Mouse (Mus musculus): ENCODE results near the gene Spo11. TPM values are rescaled to one million over a fixed set of nuclear protein-coding genes. Genes with fewer than 3 reads are reported as not detected.

Spo11 gene
- total RNA-seq (2021), result not detected

DNA sequence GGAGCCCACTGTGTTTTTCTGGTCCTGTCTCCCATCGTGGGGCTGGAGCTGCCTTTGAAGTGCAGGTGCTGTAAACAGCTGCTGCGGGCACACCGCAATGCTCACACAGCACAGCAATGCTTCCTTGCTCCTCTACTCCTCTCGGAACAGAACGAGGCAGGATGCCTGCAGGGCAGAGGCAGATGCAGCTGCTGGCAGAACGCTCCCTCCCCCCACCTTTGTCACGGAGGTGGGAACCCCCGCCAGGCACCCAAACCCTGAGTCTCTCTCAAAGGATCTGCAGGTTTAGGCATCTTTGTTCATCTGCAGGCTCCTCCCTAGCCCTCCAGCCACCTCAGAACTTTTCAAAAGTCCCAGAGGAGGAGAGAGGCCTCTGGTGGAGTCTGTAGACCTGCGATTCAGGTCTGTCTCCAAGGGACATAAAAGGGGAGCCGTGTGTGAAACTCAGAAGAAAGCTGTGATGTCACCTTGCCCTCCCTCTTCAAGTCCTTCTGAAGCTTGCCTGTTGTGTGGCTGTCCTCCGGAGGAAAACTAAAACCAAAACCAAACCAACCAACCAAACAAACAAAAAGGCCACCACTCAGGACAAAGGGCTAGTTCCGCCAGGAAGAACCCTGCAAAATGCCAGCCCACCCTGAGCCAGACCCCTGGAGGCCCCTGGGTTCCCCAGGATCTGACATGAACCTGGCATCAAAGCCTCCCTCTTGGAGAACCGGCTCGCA is at the start of gene Spo11:
Spo11 (plus strand) TSS at position 292 of the 722 bp plus-strand sequence.
- DNase-seq (ENCODE audit: extremely low spot score in 1 of 2, low spot score in 1 of 2), result no peak

DNA sequence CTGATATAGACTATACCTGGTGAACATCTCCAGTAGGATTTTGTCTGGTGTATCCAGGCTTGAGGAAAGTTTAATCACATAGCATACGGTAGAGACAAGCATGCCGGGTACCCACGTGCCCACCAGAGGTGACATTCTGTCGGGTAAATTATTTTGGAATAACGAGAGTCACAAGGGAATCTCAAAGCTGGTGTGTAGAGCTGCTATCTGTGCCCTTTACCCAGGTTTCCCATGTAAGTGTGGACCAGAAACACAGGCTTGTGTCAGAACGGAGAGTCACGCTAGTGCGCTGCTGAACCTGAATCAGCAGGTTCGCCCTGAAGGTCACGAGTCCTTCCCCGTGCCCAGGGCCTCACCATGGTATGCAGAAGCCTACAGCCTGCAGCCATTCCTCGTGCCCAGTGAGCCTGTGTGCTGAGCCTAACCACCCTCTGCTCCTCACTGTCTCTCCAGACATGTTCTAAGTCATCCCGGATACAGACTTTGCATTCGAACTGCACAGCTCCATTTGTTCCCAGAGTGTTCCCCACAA is 47.5 kb upstream of the Spo11 start:
- DNase-seq (ENCODE audit: extremely low spot score in 1 of 2, low spot score in 1 of 2), result no peak

DNA sequence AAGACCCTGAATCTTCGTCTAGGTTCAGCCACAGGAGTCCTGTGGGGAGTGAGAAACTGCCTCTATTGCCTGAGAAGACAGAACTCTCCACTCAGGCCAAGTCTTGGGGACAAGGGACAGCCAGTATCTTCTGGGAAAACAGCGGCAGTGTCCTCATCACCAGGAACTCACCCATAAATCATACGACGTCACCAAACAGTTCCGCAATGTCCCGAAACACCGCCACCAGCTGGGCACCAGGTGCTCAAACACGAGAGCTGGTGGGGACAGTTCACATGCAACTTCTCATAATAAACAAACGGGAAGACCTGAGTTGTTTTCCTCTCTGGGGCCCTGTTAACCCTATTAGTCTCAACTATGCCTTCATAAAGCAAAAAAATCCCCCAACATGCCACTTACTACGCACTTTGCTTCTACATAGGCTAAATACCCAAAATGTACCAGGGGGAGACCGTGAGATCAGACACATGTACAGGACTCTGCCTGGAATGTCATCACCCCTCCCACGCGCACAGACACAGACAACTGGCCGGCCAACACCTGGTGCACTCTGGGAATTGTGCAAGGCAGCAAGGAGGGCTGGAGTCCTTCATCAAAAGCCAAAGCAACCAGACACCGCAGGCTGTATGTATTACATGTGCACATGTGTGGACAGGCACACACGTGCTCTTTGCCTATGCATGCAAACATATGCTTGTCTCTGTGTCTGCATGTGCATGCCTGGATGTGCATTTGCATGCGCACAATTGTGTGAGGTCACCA is 46.2 kb upstream of the Spo11 start:
- DNase-seq (ENCODE audit: extremely low spot score in 1 of 2, low spot score in 1 of 2), result no peak

DNA sequence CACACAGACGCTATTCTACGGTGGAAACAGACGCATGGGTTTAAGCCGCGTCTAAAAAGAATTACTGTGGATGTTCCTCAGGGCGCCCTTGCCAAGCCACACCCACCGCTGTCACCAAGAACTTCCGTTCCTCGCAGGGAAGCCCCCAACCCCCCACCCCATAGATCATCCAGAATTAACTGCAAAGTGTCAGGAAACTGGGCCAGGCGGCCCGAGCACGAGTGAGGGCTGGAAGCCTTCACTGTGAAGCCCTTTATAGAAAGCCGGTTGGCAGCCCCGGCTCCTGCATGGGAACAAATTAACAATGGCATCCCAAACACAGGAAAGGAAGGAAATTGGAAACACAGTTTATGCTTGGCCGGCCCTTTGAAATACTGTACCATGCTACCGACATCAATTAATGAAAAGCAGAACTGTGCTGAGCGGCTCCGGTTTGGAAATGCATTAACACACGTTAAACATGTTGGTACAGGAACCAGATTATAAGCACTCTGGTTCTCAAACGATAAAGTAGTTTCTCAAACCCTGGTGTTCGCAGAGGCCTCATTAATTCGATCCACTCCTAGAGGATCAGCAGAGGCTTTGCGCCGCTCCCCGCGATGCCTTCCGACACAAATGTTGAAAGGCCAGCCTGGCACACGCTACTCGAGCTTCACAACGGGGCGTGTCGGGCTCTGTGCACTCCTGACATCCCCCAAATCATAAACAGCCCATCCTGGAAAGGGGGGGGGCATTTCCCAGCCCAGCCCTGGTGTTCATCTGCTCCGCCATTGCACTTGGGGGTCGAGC is 43.7 kb upstream of the Spo11 start:
- no peak for DNase-seq (ENCODE audit: extremely low spot score in 1 of 2, low spot score in 1 of 2)

DNA sequence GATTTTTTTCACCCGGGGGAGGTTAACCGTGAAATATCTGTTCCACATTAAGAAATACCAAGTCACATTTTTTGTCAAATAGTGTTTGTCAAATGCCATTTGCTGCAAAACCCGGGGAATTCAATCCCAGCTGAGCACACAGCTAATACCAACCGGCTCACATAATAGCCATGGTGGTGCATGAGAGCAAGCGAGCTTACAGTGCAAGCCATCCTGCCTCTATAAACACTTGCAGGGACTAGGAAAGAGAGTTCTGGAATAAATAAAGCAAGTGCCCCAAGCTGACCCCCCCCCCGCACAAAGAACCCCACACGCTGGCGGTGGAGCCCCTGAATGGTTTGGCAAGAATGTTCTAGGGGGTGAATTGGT is 43.1 kb upstream of the Spo11 start:
- no peak for DNase-seq (ENCODE audit: extremely low spot score in 1 of 2, low spot score in 1 of 2)

DNA sequence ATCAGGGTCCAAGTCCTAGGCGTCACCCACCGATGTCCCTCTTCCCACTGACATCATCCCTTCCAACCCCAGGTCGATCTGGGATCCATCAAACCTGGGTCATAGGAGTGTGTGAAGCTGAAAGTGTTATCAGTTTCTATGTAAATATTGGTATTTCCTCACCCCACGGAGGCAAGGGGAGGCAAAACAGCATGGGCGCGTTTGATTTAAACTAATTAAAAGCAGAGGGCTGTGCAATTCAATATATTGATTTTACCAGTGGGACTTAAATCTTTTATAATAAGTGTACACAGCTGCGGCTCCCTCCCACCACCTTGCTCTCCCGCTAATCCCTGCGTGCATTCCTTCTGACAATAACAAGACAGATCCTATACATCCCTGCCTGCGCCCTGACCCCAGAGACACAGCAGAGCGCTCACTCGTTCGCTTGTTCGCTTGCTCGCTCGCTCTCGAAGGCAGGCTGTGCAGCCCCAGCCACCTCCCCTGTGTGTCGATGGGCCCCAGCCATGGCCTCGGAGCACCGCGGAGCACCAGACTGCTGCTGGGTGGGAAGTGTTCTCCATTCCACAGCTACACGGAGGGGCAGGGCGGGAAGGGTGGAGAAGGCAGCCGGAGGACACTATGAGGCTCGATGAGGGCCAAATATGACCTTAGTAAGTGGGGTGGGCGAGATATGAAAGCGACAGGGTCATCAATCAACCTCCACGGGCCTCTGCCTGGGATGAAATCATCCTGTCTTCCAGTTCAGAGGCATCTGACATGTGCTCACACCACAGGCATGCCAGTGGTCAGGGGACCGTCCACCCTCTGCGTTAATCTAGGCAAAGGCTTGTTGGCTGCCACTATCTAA is 42.4 kb upstream of the Spo11 start:
- DNase-seq (ENCODE audit: extremely low spot score in 1 of 2, low spot score in 1 of 2), result no peak

DNA sequence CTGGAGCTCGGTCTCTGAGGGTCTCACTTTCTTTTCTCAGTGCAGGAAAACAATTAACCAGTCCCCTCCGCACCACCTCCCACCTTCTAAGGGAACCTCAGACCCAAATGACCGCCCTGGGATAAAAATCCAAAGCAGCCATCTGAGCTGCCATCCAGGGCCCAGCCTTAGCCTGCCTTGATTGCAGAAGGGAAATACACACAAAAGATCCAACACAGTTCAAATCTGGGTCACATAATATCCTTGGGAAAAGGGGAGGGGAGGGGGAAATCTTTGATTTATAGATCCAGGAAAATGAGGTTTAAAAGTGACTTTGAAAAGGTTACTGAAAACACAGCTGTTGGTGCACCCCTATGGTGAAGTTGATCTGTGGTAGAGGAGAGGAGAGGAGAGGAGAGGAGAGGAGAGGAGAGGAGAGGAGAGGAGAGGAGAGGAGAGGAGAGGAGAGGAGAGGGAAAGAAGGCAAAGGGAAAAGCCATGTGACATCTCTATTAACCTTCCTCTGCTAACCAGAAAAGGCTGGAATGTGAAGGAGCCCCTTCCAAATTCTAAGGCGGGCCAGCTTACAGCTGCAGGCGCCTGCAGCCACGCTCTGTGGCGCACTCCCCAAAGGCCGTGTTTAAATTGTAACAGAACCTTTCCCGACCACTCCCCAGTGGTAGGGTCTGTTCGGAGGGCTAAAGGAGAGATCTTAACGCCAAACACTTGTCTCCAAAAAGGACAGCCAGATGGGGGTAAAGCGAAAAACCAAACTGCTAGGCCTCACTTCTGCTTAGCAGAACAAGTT is 41.5 kb upstream of the Spo11 start:
- DNase-seq (ENCODE audit: extremely low spot score in 1 of 2, low spot score in 1 of 2), result no peak

DNA sequence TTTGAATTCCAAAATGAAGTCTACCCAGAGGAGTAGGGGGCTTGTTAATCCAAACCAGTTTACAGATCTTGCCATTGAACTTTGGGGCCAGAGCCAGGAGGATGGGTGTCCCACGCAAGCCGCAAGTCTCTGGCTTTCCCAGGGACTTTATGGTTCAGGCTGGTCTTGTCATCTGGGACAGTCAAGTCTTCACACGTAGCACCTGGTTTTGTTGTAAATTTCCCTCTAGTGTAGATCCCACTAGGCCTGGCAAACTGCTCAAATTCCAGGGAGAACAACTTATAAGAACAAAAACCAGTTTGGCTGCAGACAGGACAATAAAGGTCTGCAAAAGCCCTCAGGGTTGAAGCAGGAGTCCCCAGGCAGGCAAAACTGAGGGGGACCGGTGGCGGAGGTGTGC is 40.7 kb upstream of the Spo11 start:
- no peak for DNase-seq (ENCODE audit: extremely low spot score in 1 of 2, low spot score in 1 of 2)

DNA sequence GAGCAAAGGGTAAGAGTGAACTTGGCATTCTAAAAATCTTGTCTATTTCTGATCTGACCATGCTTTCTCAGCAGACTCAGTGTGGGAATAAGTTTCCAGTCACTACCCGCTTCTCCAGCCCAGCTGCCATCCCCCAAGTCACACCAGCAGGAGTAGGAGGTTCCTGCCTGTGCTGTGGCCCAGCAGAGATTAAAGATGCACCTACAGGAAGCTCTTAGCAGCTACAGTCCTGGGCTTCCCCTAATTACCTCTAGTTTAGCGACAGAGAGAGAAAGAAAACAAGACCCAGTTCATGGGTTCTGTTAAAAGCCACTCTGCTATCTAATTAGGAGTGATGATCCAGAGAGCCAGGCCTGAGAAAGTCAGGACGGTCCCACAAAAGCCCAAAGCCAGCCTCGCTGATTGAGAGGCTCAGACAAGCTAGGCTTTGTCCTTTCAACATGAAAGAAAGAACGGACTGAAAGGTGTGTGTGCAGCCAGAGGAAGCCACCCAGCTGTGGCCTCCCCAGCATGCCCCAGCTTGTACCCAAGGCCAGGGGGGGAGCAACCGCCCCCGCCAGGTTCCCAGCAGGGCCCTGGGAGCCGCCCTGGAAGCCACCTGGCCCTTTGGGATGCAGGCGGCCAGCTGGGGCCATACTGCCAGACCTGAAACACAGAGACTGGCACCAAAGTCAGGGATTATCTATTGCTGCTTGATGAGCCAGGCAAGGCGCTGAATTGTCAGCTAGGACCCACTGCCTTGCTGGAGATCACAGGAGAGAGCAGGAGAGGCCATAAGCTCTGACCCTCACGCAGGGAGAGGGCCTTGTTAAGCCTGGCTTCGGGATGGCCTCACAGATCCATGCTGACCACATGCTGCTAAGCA is 39.9 kb upstream of the Spo11 start:
- no peak for DNase-seq (ENCODE audit: extremely low spot score in 1 of 2, low spot score in 1 of 2)

DNA sequence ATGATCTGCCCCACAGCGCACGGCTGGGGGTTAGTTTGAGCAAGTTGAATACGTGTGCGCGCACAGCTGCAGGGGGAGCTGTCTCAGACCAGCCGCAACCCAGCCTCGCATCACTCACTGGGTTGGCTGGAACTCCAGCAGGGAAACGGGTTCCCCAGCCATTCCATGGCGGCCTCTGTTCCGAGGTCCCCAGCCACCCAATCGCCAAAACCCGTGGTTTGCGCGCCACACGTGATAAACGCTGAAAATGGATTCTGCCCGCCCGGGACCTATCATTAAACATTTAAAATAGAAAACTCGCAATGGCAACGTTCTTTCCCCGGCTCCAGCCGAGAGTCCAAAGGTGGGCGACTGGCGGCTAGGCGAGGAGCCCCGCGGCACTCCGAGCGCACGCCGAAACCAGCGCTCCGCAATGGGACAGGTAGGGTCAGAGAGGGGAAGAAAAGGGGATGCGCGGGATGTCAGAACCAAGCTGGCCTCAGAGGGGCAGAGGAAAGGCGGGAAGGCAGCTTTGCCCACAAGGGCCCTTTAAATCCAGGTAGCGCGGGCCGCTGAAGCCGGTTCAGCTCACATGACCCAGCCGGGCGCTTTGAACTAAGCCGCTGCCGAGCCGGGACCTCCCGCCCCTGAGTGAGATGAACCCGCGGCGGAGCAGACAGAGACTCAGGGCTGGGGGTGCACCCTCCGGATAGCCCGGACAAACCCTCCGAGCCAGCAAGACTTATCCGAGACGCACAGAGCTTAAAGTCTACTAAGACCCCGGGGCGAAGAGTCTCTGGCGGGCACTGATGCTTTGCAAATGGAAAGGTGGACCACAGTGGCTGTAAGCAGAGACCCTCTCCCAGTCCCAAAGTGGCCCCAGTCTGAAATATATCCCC is 38.5 kb upstream of the Spo11 start:
- DNase-seq (ENCODE audit: extremely low spot score in 1 of 2, low spot score in 1 of 2), result no peak

DNA sequence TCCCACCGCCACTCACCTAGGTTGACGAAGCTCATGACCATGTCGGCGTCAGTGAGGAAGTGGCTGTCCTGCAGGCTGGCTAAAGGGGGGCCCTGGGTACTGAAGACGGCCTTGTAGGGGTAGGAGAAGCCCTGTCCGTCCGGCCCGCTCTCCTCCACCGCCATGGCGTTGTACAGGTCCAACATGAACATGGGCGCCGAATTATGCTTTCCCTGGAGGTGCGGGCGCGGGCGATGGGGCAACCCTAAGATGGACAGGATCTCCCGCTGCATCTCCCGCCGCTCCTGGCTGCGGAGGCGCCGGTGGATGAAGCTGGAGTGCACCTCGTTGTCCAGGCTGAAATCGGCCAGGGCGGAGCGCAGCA is 37.9 kb upstream of the Spo11 start:
- no peak for DNase-seq (ENCODE audit: extremely low spot score in 1 of 2, low spot score in 1 of 2)

DNA sequence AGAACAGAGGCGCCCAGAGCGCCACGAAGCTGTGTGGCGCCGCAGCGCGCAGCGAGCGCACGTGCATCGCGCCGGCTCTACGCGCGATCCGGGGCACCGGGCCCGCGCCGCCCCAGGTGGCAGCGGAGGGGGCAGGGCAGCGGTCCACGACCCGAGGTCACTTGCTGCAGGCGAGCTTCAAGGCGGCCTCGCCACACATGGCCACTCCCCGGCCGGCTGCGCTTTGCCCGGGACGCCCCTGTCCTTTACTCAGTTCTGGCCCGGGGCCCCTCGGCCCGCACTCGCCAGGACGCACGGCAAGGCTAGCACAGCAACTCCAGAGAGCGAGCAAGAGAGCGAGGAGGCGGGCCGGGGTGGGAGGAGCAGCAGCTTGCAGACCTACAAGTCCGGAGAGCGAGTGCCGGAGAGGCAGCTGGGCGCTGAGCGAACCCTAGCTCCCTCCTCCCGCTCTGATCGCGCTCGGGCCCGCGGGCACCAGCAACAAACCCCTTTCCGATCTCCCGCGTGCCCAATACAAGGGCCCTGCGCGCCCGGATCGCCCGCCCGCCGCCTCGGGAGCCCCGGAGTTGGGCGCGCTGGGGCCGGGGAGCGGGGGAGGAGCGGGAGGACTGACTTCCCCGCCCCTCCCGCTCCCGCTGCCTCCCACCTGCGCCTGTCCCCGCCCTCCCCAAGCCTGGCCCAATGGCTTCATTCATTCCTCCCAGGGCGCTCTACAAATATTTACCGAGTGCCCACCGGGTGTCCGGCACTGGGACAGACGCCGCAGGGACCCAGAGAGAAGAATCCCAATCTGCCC is 37.3 kb upstream of the Spo11 start, which contains the start of gene Bmp7:
Bmp7 (minus strand) TSS at position 319 of the 796 bp plus-strand sequence.
- DNase-seq (ENCODE audit: extremely low spot score in 1 of 2, low spot score in 1 of 2), result peak; percentile 24 to 25

DNA sequence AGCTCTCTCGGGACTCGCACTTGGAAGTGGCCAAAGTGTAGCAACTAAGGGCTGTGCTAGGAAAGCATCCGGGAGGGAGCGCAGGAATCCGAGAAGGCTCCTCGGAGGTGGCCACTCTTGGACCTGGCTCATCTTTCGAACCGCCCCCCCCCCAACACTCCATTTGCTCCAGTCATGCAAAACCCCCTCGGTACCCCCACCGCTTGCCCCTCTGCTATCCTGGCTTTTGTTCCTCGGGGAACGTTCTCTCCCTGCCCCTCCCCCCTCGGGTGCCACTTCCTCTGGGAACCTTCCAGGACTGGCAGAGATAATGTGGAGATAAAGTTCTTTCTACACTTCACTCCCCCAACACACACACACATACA is 36.7 kb upstream of the Spo11 start:
- no peak for DNase-seq (ENCODE audit: extremely low spot score in 1 of 2, low spot score in 1 of 2)

DNA sequence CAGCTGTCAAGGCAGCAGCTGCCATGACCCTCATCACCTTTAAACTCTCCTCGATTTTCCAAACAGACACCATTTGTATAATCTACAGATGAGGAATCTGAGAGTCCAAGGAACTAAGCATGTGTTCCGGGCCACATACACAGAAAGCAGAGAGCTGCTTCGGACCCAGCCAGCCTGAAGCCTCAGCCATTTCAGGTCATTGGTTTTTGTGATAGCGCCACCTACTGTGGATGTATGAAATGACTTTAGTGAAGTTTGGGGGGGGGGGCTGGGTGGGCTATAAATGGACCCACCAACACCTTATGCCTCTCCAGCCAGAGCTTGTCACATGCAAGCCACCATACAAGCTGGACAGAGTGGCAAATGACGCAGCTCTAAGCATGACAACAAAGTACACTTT is 28.4 kb upstream of the Spo11 start:
- no peak for DNase-seq (ENCODE audit: extremely low spot score in 1 of 2, low spot score in 1 of 2)

DNA sequence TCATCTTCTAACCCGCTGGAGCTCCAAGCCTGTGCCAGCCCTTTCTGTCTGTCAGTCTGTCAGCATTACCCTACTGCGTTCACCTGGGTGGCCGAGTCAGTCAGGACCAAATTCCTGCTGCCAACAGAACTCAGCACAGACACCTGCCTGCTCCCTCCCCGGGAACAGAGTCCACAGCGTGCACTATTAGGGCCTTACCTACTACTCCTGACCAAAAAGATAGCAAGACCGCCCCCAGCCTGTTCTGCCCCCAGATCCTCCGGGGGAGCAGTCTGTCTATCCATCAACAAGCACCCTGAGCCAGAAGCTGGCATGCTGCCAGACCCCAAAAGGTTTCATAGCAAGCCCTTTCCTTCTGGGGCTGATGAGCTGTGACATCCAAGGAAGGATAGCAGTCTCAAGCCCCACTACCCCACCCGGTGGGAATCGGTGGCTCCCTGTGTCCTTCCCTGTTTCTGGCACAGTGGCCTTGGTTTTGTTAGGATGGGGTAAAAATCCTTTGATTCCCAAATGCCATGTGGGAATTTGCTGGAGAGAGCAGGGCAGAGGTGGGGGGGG is 27.3 kb upstream of the Spo11 start:
- DNase-seq (ENCODE audit: extremely low spot score in 1 of 2, low spot score in 1 of 2), result no peak

DNA sequence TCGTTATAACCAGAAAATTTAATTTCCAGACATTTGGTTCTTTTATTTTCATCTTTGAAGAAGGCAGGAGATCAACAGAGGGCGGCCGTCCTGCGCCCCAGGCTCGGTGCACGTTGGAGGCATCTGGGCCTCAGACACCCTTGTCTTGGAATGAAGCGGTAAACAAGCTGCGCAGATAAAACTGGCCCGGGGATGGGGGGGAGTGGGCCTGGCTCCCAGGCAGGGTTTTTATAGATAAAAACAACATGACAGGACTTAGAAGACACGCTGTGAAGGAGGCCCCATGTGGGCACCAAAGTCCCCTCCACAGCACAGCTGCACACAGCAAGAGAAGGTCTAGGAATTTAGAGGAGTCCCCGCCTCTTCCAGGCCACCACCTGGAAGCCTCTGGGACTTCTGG is 26.8 kb upstream of the Spo11 start:
- no peak for DNase-seq (ENCODE audit: extremely low spot score in 1 of 2, low spot score in 1 of 2)

Data from layer of hippocampus, postnatal 25 days (tissue).